Mouse (Mus musculus): ENCODE results near the gene Gfod2.

DNA sequence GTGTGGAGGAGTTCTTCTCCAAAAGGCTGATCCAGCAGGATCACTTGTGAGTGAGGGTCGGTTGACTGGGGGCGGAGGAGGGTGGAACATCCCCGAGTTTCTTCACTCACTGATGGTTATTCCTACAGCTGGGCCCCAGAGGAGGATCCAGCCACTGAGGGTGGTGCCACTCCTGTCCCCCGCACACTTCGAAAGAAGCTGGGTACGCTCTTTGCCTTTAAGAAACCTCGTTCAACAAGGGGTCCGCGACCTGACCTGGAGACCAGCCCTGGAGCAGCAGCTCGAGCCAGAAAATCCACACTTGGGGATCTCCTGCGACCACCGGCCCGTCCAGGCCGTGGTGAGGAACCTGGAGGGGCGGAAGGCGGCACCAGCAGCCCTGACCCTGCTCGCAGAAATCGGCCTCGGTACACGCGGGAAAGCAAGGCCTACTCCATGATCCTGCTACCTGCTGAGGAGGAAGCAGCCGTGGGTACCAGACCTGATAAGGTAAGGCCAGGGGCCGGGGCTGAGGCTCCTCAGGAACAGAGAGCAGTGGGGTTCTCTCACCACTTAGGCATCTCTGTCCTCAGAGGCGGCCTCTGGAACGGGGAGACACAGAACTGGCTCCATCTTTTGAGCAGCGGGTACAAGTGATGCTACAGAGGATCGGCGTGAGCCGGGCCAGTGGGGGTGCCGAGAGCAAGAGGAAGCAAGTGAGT, 63.2 kb downstream of the Gfod2 start:
- TF ChIP-seq CTCF (IDR thresholded peaks at IDR 0.05; ENCODE audit: insufficient read depth, low read depth, low read length) (no peak), POLR2A (IDR thresholded peaks at IDR 0.05; ENCODE audit: insufficient read depth, low read depth, low read length) (no peak)
